Mouse (Mus musculus): ENCODE measurements around the gene Arhgef3.

- TF ChIP-seq CTCF (IDR thresholded peaks at IDR 0.05) = peak; percentile 70
- TF ChIP-seq POLR2A (IDR thresholded peaks at IDR 0.05; ENCODE audit: insufficient read depth, low read depth, low read length) = no peak
Observed at GRCm38 (mm10) chr14:27440921-27441320, 326.2 kb downstream of the Arhgef3 start.

All from heart, adult 2 months (tissue).